Mouse (Mus musculus): ENCODE measurements at regions not wholly inside any gene's neighbourhood (a gene's known extent, or its start where the extent isn't known, plus 50 kb on each side); places are given as distances from the start of the nearest gene placed in this dataset.

DNA sequence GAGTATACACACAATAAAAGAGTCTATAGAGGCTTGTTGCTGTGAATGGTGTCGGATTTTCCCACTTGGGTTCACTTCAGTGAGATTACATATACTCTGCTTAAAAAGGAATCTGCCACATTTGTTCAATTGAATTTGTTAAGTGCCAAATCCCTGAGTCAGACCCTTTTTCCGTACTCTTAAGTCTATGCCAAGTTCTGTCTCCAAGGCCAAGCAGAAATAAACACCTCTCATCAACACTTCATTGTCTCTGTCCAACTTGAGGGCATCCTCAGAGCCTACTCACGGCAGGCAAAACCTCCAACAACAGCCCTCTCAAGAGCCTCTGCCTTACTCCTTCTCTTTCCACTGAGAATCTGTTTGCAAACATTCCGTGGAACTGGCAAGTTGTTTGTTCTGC is 325.6 kb upstream of the Nr2f2 start:
- H3K27me3 ChIP-seq (replicated peaks): no peaks in the 10 kb centered on the region
- H3K36me3 ChIP-seq (replicated peaks; ENCODE audit: low read length): no peaks in the 10 kb centered on the region
- no peak overlapping the region for H3K4me3 ChIP-seq (replicated peaks)
- peaks cover 2% of the 10 kb centered on the region; the same call in 1 of the 2 replicates for H3K9me3 ChIP-seq
- no peaks in the 10 kb centered on the region for H3K4me1 ChIP-seq
- no peak for TF ChIP-seq FLI1 (IDR thresholded peaks at IDR 0.05; ENCODE audit: low read length)

- Histone ChIP-seq H3K9me3 (peaks cover 2% of the 10 kb centered on the region; the same call in 1 of the 2 replicates), H3K36me3 (replicated peaks; ENCODE audit: low read length) (no peaks in the 10 kb centered on the region)
- TF ChIP-seq GATA1 (IDR thresholded peaks at IDR 0.05; ENCODE audit: borderline replicate concordance, low read length) (no peak), FLI1 (IDR thresholded peaks at IDR 0.05; ENCODE audit: low read length) (no peak)
Measured at GRCm38 (mm10) chr7:70690845-70691244, 324.3 kb upstream of the Nr2f2 start.

GRCm38 (mm10) chr7:70669065-70669464 is 302.5 kb upstream of the Nr2f2 start:
- H3K4me1 ChIP-seq: no peaks in the 10 kb centered on the region
- H3K4me3 ChIP-seq (replicated peaks): no peak overlapping the region
- H3K9me3 ChIP-seq: no peaks in the 10 kb centered on the region
- no peaks in the 10 kb centered on the region for H3K27me3 ChIP-seq (replicated peaks)
- H3K36me3 ChIP-seq (replicated peaks; ENCODE audit: low read length): no peaks in the 10 kb centered on the region
- TF ChIP-seq FLI1 (IDR thresholded peaks at IDR 0.05; ENCODE audit: low read length) (no peak), GATA1 (IDR thresholded peaks at IDR 0.05; ENCODE audit: borderline replicate concordance, low read length) (no peak)

More at GRCm38 (mm10) chr7:70690845-70691244, 324.3 kb upstream of the Nr2f2 start:
- Histone ChIP-seq H3K4me1 (no peaks in the 10 kb centered on the region), H3K27me3 (replicated peaks) (no peaks in the 10 kb centered on the region), H3K4me3 (replicated peaks) (no peak overlapping the region)

- H3K4me3 ChIP-seq (replicated peaks): no peak overlapping the region
- no peaks in the 10 kb centered on the region for H3K9me3 ChIP-seq
- TF ChIP-seq GATA1 (IDR thresholded peaks at IDR 0.05; ENCODE audit: borderline replicate concordance, low read length) (no peak), FLI1 (IDR thresholded peaks at IDR 0.05; ENCODE audit: low read length) (no peak)
- H3K36me3 ChIP-seq (replicated peaks; ENCODE audit: low read length): no peaks in the 10 kb centered on the region
- no peaks in the 10 kb centered on the region for H3K27me3 ChIP-seq (replicated peaks)
- no peaks in the 10 kb centered on the region for H3K4me1 ChIP-seq
Measured at GRCm38 (mm10) chr7:70660162-70660561, 293.6 kb upstream of the Nr2f2 start.

GRCm38 (mm10) chr7:70649760-70650377 is 283.3 kb upstream of the Nr2f2 start:
- Histone ChIP-seq H3K36me3 (replicated peaks; ENCODE audit: low read length) (no peaks in the 10 kb centered on the region), H3K4me3 (replicated peaks) (no peak overlapping the region), H3K27me3 (replicated peaks) (no peaks in the 10 kb centered on the region), H3K4me1 (no peaks in the 10 kb centered on the region), H3K9me3 (peaks cover 2% of the 10 kb centered on the region; the same call in 1 of the 2 replicates)
- no peak for TF ChIP-seq FLI1 (IDR thresholded peaks at IDR 0.05; ENCODE audit: low read length)
- no peak for TF ChIP-seq GATA1 (IDR thresholded peaks at IDR 0.05; ENCODE audit: borderline replicate concordance, low read length)

DNA sequence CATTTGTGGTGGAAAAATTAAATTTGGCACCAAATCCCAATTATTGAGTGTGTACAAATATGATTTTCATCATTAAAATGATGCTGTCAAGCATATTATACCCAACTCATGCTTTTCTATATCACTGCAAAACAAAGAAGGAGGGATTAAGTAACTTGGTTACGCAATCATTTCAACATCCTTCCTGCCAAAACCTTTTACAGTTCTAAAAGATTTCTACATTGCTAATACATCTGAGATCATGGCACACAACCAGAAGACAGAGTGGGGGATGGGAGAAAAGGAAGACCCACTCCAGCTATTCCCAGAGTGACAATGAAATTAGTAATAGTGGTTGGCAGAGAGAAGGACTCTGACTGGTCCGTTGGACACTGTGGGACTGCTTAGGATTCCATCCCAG is 280.3 kb upstream of the Nr2f2 start:
- H3K4me1 ChIP-seq: no peaks in the 10 kb centered on the region
- no peak overlapping the region for H3K4me3 ChIP-seq (replicated peaks)
- peaks cover 2% of the 10 kb centered on the region for H3K27me3 ChIP-seq (replicated peaks)
- H3K9me3 ChIP-seq: 0 out of 2 replicates have a peak, but pooled peaks cover 3% of the 10 kb centered on the region
- TF ChIP-seq FLI1 (IDR thresholded peaks at IDR 0.05; ENCODE audit: low read length): no peak
- no peak for TF ChIP-seq GATA1 (IDR thresholded peaks at IDR 0.05; ENCODE audit: borderline replicate concordance, low read length)
- no peaks in the 10 kb centered on the region for H3K36me3 ChIP-seq (replicated peaks; ENCODE audit: low read length)

- H3K9me3 ChIP-seq: 0 out of 2 replicates have a peak, but pooled peaks cover 3% of the 10 kb centered on the region
- TF ChIP-seq GATA1 (IDR thresholded peaks at IDR 0.05; ENCODE audit: borderline replicate concordance, low read length) (no peak), FLI1 (IDR thresholded peaks at IDR 0.05; ENCODE audit: low read length) (no peak)
Measured at GRCm38 (mm10) chr7:70643694-70644301, 277.3 kb upstream of the Nr2f2 start.

DNA sequence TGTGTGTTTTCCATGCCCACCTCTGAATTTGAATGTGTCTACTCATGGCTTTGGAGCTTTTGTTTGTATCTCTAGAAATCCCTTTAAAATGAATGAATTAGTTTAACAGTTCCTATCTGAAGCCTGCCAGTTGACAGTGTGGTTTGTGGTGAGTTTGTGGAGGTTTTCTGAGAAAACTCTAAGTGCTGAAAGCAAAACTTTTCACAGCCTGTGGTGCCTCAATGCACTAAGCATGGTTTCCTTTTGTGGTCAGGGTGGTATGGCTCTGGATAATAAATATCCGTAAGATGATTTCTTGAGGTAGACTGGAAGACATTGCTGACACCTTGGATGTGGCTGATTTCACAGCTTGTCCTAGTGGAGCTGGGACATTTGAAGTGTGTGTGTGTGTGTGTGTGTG is 276.5 kb upstream of the Nr2f2 start:
- Histone ChIP-seq H3K4me1 (no peaks in the 10 kb centered on the region), H3K9me3 (0 out of 2 replicates have a peak, but pooled peaks cover 3% of the 10 kb centered on the region), H3K27me3 (replicated peaks) (peaks cover 4% of the 10 kb centered on the region), H3K36me3 (replicated peaks; ENCODE audit: low read length) (no peaks in the 10 kb centered on the region), H3K4me3 (replicated peaks) (no peak overlapping the region)
- TF ChIP-seq FLI1 (IDR thresholded peaks at IDR 0.05; ENCODE audit: low read length) (no peak), GATA1 (IDR thresholded peaks at IDR 0.05; ENCODE audit: borderline replicate concordance, low read length) (no peak)

More at GRCm38 (mm10) chr7:70643694-70644301, 277.3 kb upstream of the Nr2f2 start:
- Histone ChIP-seq H3K4me3 (replicated peaks) (no peak overlapping the region), H3K36me3 (replicated peaks; ENCODE audit: low read length) (no peaks in the 10 kb centered on the region), H3K27me3 (replicated peaks) (peaks cover 4% of the 10 kb centered on the region), H3K4me1 (no peaks in the 10 kb centered on the region)

- Histone ChIP-seq H3K36me3 (replicated peaks; ENCODE audit: low read length) (no peaks in the 10 kb centered on the region), H3K9me3 (0 out of 2 replicates have a peak, but pooled peaks cover 3% of the 10 kb centered on the region)
Measured at GRCm38 (mm10) chr7:70641217-70641616, 274.7 kb upstream of the Nr2f2 start.

DNA sequence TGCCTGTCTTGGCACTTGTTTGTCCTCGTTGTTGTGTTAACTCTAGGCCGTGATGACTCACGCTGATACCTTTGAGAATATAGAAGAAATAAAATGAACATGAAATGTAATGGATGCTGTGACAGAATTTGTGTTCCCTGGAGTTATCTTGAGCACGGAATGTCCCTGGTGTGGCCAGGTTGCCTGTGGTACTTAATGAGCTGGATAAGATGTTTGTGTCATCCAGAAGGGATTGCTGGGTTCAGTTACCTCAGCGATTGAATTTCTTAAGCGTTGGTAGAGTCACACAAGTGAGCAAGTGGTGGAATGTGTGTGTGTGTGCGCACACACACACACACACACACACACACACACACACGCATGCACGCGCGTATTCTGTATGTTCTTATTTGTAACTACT is 274.0 kb upstream of the Nr2f2 start:
- H3K36me3 ChIP-seq (replicated peaks; ENCODE audit: low read length): no peaks in the 10 kb centered on the region
- H3K4me1 ChIP-seq: no peaks in the 10 kb centered on the region
- peaks cover 4% of the 10 kb centered on the region for H3K27me3 ChIP-seq (replicated peaks)
- no peak overlapping the region for H3K4me3 ChIP-seq (replicated peaks)
- H3K9me3 ChIP-seq: 0 out of 2 replicates have a peak, but pooled peaks cover 3% of the 10 kb centered on the region
- TF ChIP-seq FLI1 (IDR thresholded peaks at IDR 0.05; ENCODE audit: low read length): no peak
- TF ChIP-seq GATA1 (IDR thresholded peaks at IDR 0.05; ENCODE audit: borderline replicate concordance, low read length): no peak

More at GRCm38 (mm10) chr7:70641217-70641616, 274.7 kb upstream of the Nr2f2 start:
- H3K27me3 ChIP-seq (replicated peaks): peaks cover 4% of the 10 kb centered on the region
- no peak overlapping the region for H3K4me3 ChIP-seq (replicated peaks)
- no peaks in the 10 kb centered on the region for H3K4me1 ChIP-seq
- TF ChIP-seq FLI1 (IDR thresholded peaks at IDR 0.05; ENCODE audit: low read length): no peak
- TF ChIP-seq GATA1 (IDR thresholded peaks at IDR 0.05; ENCODE audit: borderline replicate concordance, low read length): no peak

All from megakaryocyte, embryonic 14.5 days (primary cell).